Mouse (Mus musculus): ENCODE results near the gene Gm9821. TPM values are rescaled to one million over a fixed set of nuclear protein-coding genes. Genes with fewer than 3 reads are reported as not detected.

The Gm9821 gene
- total RNA-seq, 2 experiments from 2014 or later = not detected

DNA sequence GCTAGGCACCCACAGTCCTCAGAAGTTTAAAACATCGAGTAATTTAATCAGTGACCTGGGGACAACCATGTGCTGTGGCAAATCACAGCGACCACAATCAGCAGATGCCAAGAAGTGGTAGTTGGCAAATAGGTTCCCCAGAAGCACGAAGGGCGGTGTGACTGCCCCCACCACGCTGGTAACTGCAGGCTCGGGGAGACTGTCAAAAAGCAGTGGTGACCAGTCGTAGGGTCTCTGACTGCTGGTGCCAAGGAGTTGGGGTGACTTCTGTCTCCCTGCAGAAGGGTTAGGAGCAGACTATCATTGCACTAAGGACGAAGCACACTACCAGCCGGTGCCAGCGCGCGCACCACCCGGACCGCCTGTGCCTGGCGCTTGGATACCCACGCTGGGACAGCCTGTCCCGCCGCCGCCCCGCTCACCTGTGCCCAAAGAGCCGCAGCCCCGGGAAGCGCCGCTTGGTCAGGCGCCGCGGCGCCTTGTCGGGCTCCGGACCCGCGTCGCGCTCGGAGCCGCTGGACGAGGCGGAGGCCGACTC is 17.4 kb downstream of the Gm9821 start:
- peak in 1 of 2 experiments; percentile 41 for DNase-seq
- intact Hi-C loops (cut with DNase I) = no loop called here

DNA sequence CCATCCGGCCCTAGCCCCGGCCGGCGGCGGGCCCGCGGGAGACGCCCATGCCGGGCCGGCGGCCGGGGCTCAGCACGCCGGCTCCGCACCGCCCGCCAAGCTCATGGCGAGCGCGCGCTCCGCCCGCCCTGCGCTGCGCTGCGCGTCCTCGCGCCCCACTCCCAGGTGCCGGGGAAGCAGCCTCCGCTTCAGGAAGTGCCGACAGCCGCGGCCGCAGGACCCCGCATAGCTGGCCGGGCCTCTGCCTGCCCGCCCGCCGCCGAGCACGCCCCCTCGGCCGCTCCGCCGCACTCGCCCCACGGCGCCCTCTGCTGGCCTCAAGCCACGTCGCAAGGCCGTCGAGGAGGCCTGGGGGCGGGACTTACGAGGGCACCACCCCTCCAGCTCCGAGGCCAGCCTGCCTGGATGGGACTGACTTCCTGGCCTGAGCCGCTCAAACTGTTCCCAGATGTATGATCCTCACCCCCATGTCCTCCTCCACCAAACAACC is 18.0 kb downstream of the Gm9821 start:
- intact Hi-C loops (cut with DNase I) = no loop called here

DNA sequence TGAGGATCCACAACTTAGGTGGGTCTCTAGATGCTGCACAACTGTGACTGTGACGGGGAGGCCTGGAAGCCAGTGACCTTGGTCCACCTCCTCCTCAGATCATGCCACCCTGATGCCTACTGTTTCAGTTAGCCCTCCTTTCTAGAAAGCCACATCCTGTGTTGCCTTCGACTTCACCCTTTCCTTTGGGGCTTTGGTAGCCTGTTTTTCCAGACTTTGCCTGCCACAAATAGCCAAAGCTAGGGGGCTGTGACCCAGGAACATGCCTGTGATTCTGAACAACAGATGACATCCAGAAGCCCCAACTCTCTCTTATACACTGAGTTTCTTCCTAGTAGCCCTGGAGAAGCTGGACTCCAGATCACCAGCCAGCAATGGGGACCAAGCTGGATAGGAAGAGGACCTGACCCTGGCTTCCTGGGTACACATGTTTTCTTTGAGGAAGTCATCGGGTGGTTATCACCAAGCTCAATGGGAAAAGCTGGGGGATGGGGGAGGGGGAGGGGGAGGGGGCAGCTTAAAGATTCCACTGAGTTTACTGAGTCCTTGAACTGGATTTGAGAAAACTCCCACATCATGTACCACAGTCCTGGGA is 19.2 kb downstream of the Gm9821 start:
- no peak for DNase-seq
- intact Hi-C loops (cut with DNase I) = no loop called here

More for the DNA sequence above, 18.0 kb downstream of the Gm9821 start:
- peak; percentile 95 to 98 for DNase-seq

DNA sequence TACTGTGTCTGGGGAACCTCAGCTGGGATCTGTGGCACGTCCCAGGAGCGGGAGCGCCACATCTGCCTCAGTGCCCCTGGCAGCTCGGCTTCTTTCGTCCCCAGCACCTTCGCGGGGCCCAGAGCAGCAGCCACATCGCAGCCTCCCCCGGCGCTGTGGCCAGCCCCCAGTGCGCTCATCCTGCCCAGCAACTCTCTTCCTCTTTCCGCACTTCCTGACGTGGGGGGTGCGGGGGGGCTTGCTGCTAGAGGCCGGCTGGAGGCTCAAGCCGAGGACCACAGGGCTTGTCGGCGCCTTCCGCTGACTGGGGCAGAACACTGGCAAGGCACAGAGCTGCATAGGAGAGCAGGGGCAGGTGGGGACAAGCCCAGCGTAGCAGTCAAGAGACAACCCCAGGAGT is 19.9 kb downstream of the Gm9821 start:
- intact Hi-C loops (cut with DNase I) = no loop called here
- peak; percentile 51 to 61 for DNase-seq

DNA sequence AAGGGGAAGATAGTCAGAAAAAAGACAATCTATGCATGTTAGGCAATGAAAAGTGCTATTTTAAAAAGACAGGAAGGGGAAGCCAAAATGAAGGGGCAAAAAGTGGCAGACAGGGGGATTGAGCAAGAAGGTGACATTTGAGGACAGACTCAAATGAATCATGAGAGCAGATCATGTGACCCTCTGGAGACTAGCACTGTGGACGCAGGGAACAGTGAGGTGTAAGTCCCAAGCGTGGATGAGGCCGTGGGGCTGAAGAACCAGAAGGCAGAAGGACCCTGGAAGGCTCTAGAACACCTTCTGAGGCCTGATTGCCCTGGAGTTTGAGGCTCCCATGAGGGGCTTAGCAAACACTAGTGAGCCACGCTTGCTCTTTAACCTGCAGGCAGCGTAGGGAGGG is 20.9 kb downstream of the Gm9821 start:
- DNase-seq = no peak
- intact Hi-C loops (cut with DNase I) = no loop called here

GRCm38 (mm10) chr2:91967962-91968361 is 22.5 kb downstream of the Gm9821 start:
- DNase-seq = peak in 1 of 2 experiments; percentile 28
- intact Hi-C loops (cut with DNase I) = no loop called here

GRCm38 (mm10) chr2:91971231-91972097 is 26.0 kb downstream of the Gm9821 start:
- DNase-seq = peak; percentile 45 to 54
- intact Hi-C loops (cut with DNase I) = no loop called here

GRCm38 (mm10) chr2:91972121-91972566 is 26.6 kb downstream of the Gm9821 start:
- intact Hi-C loops (cut with DNase I) = no loop called here
- DNase-seq = no peak

DNA sequence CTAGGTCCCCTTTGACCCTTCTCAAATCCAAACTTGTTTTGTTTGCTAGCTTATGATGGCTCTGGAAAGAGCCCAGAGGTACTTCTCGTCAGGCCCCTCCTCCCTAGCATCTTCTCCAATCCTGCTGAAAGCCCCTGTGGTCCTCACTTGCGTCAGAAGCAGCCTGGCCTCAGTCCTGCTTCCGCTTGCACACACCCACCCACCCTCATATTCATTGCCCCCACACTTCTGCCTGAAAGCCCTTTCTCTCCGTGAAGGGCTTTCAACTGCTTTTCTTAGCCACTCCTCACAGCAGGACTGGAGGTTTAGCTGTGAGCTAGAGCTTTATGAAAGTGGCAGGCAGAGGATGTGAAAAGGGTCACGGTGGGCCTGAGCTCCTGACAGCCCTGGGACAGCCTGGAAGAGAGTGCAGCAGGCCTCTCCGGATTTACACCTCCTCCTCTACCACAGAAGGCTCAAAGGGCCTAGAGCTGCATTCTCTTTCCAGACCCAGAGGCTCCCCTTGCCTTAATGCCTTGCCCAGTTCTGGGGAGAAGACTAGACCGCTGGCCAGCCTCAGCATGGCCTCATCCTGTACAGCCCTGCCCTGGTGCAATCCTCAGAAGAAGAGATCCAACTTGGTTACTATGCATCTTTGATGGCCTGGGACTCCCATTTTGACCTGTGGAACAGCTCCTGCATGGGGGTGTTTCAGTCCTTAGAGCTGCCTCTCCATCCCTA is 28.1 kb downstream of the Gm9821 start:
- DNase-seq = no peak
- intact Hi-C loops (cut with DNase I) = no loop called here

GRCm38 (mm10) chr2:91975581-91976541 is 30.4 kb downstream of the Gm9821 start, which contains the start of gene Dgkz:
Gene Dgkz (minus strand): TSS chr2:91975864.
- no peak for DNase-seq

DNA sequence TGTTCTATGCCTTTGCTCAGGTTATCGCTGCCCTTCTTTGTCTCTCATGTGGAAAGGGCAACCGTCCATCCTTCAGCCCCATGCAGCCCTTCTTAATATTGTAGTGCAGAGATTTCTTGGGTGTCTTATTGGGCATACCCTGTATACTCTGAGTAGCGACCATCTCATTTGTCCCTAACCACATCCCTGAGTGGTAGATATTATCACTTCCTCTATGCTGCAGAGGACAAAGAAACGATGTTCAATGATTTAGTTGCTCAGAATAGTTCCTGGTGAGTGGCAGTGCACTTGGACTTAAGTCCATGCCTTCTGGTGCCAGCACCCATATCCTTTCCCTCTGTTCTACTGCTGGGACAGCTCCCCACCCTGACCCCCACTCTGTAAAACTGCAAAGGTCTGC is 32.5 kb downstream of the Gm9821 start:
- intact Hi-C loops (cut with DNase I) = loop anchor here (5.0 kb wide), 1 partner anchor 41 kb away; no protein-coding TSS in a partner anchor
- no peak for DNase-seq

More at GRCm38 (mm10) chr2:91975581-91976541, 30.4 kb downstream of the Gm9821 start, which contains the start of gene Dgkz:
- intact Hi-C loops (cut with DNase I) = loop anchor here (5.0 kb wide), 1 partner anchor 39 kb away; no protein-coding TSS in a partner anchor

- intact Hi-C loops (cut with DNase I) = loop anchor here (5.0 kb wide), 1 partner anchor 41 kb away; no protein-coding TSS in a partner anchor
Observed at GRCm38 (mm10) chr2:91978547-91978946, 33.0 kb downstream of the Gm9821 start.

GRCm38 (mm10) chr2:91980245-91980644 is 34.7 kb downstream of the Gm9821 start:
- intact Hi-C loops (cut with DNase I) = loop anchor here (10.0 kb wide), 1 partner anchor 205 kb away; no protein-coding TSS in a partner anchor
- DNase-seq = no peak

More at GRCm38 (mm10) chr2:91978547-91978946, 33.0 kb downstream of the Gm9821 start:
- DNase-seq = no peak

DNA sequence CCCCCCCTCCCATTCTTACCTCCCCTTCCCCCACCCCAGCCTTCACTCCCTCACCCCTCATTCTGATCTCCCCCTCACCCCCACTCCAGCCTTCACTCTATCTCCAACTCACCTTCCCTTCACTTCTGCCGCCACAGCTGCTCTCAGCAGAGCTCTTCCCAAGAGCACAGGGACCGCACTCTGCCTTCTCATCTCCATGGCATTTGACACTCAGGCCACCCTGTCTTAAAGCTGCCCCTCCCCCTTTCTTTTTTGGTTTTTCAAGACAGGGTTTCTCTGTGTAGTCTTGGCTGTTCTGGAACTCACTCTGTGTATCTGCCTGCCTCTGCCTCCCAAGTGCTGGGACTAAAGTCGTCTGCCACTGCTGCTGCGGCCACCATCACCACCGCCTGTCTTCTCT is 35.3 kb downstream of the Gm9821 start:
- intact Hi-C loops (cut with DNase I) = loop anchor here (10.0 kb wide), 1 partner anchor 204 kb away; no protein-coding TSS in a partner anchor
- DNase-seq = no peak

- no peak for DNase-seq
- intact Hi-C loops (cut with DNase I) = loop anchor here (10.0 kb wide), 1 partner anchor 200 kb away; no protein-coding TSS in a partner anchor
Observed at GRCm38 (mm10) chr2:91984439-91984838, 38.9 kb downstream of the Gm9821 start.

DNA sequence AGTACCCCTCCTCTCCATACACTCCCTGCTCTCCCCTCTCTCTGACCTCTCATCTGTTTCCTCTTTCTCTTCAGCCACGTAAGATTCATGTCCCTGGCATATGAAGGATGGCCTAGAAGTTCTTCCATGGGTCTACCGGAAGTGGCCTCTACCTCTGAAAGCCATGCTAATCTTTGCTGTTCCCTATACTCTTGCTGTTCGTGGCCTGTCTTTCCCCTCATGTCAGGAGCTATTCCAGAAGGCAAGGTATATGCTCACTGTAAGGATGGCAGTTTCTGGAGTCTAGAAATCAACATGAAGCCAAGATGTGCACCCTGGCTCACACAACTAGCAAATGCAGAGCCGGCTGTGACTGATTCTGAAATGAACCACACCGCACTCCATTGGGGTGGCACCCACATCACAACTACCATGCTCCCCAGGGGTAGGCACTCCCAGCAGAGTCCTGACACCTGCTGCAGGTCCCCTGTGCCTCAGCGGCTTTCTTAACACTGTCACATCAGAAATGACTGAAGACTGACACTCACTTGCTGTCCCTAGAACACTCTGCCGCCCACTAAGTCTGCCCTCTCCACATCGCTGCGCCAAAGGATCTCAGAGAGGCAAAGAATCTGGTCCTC is 39.5 kb downstream of the Gm9821 start:
- DNase-seq = no peak
- intact Hi-C loops (cut with DNase I) = loop anchor here (10.0 kb wide), 1 partner anchor 200 kb away; no protein-coding TSS in a partner anchor

DNA sequence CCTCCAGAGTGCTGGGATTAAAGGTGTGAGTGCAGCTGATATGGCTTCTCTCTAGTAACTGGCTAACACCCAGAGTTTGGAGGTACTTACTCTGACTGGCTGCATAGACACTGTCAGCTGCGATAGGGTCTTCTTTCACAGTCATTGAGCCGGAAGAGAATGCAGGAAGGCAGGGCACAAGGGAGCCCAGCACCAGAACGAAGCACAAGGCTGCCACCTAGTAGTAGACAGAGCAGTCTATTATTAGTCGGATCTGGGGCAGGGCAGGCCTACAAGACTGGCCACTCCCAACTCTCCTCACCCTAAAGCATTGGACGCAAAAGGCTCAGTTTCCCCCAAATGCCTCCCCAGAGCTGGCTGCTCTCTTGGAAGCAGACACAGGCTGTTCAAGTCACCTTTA is 40.6 kb downstream of the Gm9821 start:
- intact Hi-C loops (cut with DNase I) = loop anchor here (2.0 to 10.0 kb wide), 2 partner anchors 41 to 199 kb away; partner anchors contain the start of gene Gm9821
- no peak for DNase-seq

DNA sequence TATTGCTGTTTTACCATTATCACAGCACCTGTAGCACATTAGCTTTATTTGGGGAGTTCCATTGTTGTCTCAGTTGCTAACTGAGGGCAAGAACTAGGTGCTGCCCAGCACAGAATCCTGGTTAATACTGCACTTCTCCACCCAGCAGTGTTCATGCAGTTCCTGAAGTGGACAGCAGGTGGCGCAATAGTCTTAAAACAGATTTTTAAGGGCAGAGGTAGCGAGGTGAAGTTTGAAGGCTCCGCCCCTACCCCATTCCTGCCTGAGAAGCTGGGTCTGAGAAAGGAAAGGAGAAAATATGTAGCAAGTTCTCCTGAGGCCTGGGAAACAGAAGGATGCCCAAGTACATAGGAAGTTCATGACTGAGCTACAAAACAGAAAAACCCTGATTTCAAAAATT is 42.0 kb downstream of the Gm9821 start:
- DNase-seq = peak; percentile 75 to 78

More for the DNA sequence above, 42.0 kb downstream of the Gm9821 start:
- intact Hi-C loops (cut with DNase I) = loop anchor here (1.0 to 10.0 kb wide), 3 partner anchors 43 to 197 kb away; partner anchors contain the start of gene Gm9821

Data from gastrocnemius, postnatal 36 days (tissue).